Mouse (Mus musculus): ENCODE measurements around the gene Ivd.

Gene Ivd

DNA sequence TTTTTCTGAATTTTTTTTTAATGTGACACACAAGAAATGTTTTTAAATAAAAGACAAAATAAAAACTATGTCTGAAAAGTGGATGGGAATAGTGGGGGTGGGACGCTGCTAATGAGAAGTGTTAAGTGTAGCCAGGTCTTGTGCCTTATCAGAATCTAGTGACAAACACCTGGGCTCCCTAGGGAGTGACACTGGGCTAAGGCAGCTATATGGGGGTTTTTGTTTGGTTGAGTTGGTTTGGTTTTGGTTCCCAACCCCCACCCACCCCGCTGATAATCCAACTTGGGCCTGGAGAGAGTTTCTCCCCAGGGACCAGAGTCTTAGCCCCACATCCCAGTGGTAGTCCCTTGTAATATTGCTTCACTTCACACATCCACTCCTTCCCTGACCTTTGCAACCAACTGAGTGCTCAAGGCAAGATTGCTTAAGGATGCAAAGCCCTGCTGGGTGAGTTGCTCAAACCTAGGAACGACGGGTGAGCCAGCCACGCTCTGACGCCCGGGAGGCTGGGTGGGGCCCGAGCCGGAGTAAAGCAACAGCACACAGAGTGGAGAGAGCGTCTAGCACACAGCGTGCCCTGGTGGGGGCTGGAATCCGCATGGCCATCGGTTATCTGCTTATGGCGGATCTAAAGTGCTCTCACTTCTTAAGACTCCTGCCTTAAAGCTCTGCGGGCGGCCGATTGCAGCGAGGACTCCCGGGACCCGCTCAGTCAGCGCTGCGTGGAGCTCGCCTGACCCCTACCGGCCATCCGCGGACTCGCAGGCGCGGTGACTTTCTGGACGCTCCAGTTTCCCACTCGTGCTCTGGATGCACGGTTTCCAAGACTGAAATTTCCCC is 21.3 kb downstream of the Ivd start:
- peak; percentile 93 for DNase-seq (ENCODE audit: low spot score)

- DNase-seq (ENCODE audit: low spot score): no peak
These were observed 25.7 kb downstream of the Ivd start for GRCm38 (mm10) chr2:118887440-118887839.

DNA sequence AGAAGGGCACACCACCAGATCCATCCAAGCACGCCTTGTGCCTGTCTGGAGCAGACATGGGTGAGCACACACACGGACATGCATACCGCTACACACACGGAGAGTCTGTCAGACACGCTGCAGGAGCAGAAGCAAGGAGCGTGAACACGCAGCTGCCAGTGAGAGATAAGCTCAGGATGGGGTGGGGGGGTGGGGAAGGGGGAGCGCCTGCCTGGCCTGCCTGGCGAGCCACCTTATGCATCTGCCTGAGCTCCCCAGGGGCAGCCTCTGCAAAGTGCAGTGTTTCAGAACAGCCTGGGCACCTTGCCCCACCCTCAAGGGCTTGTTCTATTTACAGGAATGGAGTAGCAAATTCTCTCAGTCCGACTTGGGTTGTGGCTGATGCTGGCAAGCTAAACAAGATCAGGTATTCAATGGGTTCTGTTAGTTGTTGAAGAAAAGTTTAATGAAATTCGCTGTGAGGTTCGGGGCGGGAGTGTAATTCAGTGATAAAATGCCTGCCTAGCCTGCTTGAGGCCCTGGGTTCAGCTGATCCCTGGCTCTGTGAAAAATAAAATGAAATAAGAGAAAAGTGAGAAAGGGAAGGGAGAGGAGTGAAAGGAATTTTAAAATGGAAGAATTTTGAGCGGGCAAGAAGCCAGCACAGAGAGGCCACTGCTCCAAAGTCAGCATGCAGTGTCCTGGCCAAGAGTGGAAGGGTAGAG is 26.2 kb downstream of the Ivd start:
- no peak for DNase-seq (ENCODE audit: low spot score)

DNA sequence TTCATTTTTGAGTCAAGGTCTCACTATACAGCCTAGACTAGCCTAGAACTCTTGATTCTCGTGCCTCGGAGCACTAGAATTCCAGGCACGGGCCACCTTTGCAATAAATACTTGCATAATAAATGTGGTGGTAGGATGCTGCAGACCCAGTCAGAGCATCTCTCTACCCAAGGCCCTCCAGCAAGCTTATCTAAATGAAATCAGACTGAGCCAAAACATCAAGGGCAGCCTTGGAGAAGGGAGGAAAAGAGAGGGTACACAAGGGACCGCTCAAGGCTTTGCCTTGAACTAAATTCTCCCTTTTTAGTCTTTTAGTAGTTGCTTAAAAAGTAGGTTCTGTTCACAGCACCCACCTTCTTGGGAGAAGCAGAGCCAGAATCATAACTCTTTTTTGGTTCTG is 29.4 kb downstream of the Ivd start:
- no peak for DNase-seq (ENCODE audit: low spot score)

GRCm38 (mm10) chr2:118895990-118896913 is 34.5 kb downstream of the Ivd start:
- DNase-seq (ENCODE audit: low spot score): no peak

DNA sequence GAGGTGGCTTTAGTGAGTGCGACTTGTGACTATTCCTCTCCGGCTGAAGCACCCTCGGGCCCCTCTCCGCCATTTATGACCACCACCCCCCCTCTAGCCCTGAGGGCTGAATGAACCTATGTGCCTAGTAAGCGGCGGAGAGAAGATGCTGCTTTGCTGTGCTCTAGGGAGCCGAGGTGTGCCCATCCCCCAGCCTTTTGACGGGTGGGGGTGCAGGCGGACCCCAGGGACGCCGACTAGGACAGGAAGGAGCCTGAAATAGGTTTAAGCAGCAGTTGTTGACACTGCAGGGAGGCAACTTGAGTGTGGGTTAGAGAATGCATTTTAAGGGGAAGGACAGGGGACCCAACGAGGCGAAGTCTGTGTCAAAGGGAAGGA is 35.1 kb downstream of the Ivd start:
- no peak for DNase-seq (ENCODE audit: low spot score)

- DNase-seq (ENCODE audit: low spot score): no peak
These were observed 35.6 kb downstream of the Ivd start for GRCm38 (mm10) chr2:118897392-118897791.

DNA sequence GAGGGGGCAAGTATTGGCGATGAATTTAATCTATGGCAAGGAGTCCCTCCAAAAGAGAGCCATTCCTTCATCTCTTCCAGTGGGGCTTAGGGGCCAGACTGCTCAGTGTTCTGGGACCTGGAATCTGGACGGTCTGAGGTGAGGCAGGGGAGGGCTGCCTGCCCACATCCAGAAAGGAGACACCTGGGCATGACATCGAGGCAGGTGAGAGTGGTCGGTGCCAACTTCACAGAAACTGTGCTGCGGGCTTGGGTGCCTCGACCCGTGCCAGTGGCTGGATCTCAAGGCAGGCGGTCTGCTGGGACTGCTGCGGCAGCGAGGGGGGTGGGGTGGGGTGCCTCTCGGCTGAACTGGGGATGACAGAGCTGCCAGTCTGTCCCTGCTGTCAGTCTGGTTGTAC is 36.1 kb downstream of the Ivd start:
- no peak for DNase-seq (ENCODE audit: low spot score)

GRCm38 (mm10) chr2:118898771-118899170 is 37.0 kb downstream of the Ivd start:
- no peak for DNase-seq (ENCODE audit: low spot score)

DNA sequence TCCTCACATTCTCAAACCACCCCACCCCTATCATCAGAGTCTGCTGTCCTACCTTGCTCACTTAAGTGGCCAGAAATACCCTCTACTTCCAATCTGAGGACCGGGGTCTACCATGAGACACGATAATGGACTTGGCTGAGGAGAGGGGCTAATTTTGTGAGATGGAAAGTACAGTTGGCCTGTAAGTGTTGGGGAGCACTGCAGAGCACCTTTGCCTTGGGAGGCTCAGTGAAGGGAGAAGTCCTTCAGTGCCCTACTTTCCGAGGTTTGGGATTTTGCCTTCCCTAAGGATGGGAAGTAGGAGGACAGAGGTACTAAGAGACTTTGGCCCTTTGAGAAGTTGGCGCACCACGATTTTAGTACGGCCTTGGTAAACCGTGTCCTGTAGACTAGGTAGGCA is 37.6 kb downstream of the Ivd start:
- DNase-seq (ENCODE audit: low spot score): no peak

- peak; percentile 67 for DNase-seq (ENCODE audit: low spot score)
These were observed 38.4 kb downstream of the Ivd start, which contains the start of gene Bahd1 for GRCm38 (mm10) chr2:118899981-118900825. Bahd1 (plus strand) TSS chr2:118900377.

GRCm38 (mm10) chr2:118900826-118901140 is 39.0 kb downstream of the Ivd start:
- DNase-seq (ENCODE audit: low spot score): no peak

- peak; percentile 93 for DNase-seq (ENCODE audit: low spot score)
These were observed 39.6 kb downstream of the Ivd start for GRCm38 (mm10) chr2:118901175-118902031.

GRCm38 (mm10) chr2:118902051-118903025 is 40.6 kb downstream of the Ivd start:
- DNase-seq (ENCODE audit: low spot score): peak; percentile 52

GRCm38 (mm10) chr2:118903333-118903741 is 41.6 kb downstream of the Ivd start:
- peak; percentile 76 for DNase-seq (ENCODE audit: low spot score)

DNA sequence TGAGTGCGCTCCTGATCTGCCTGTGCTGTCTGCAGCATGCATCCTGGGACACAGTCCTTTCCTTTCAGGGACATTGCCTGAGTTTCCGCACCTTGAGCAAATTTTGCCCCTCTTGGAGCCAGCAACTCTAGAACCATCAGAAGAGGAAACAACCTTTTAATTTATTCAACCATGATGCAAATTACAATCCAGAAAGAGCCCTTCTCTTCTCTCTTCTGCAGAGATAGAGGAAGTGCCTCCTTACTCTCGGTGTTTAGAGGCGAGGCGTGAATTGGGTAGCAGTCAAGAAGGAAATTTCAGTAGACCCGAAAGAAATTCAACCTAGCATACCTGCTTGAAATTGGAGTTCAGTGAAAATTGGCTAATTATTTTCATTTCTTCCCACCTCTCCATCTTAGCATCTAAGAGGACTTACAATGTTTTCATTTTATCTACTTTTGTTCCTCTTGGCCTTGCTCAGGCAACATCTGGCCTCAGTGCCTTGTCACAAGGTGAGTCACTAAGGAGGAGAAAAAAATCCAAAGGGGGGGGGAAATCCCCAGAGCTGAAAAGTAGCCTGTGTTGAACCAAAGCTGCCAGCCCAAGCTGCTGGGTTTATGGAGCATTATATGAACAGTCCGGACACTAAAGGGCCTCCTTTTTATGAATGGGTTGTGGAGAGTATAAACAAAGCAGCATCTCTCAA is 43.8 kb downstream of the Ivd start:
- DNase-seq (ENCODE audit: low spot score): no peak

GRCm38 (mm10) chr2:118906118-118906492 is 44.4 kb downstream of the Ivd start:
- no peak for DNase-seq (ENCODE audit: low spot score)

DNA sequence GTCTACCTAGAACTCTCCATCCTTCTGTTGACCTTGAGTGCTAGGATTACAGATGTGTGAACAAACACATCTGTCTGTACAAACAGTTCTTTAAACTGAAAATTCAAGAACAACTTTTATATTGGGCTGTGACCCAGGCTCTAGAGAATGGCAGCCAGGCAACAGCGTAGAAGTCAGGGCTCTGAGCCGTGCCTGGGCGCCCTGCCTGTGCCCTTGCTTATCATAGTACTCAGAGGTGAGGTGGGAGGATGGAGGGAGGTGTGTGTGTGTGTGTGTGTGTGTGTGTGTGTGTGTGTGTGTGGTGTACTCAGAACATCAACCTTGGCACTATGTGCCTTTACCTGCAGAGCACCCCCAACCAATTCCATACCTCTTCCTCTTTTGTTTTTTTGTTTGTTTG is 46.0 kb downstream of the Ivd start:
- no peak for DNase-seq (ENCODE audit: low spot score)

GRCm38 (mm10) chr2:118909151-118909550 is 47.4 kb downstream of the Ivd start:
- no peak for DNase-seq (ENCODE audit: low spot score)

Measured in adipocyte (in vitro differentiated cells).